Mouse (Mus musculus): ENCODE results near the gene Htra3. TPM values are rescaled to one million over a fixed set of nuclear protein-coding genes. Genes with fewer than 3 reads are reported as not detected.

Htra3 gene
- total and polyA plus RNA-seq, 3 experiments: not detected

GRCm38 (mm10) chr5:35646927-35647326 lies 32.7 kb downstream of the Htra3 start:
- Histone ChIP-seq H3K27ac (ENCODE audit: control insufficient read depth, low read depth, low read length) (no peak overlapping the region), H3K9ac (ENCODE audit: control insufficient read depth, low read depth, low read length, poor library complexity, severe bottlenecking) (no peak overlapping the region), H3K4me1 (ENCODE audit: control insufficient read depth in 1 of 2, insufficient read depth in 2 of 2, low read length in 2 of 2) (no peaks in the 10 kb centered on the region), H3K27me3 (ENCODE audit: control insufficient read depth in 1 of 2, insufficient read depth in 2 of 2, low read length in 2 of 2) (no peaks in the 10 kb centered on the region), H3K4me3 (ENCODE audit: control insufficient read depth in 1 of 2, insufficient read depth in 1 of 2, low read depth in 2 of 2, low read length in 2 of 2) (no peak overlapping the region), H3K79me2 (ENCODE audit: control insufficient read depth, insufficient read depth, low read length, poor library complexity) (no peaks in the 10 kb centered on the region), H3K36me3 (ENCODE audit: control insufficient read depth in 1 of 2, insufficient read depth in 2 of 2, low read length in 2 of 2) (no peaks in the 10 kb centered on the region), H3K9me3 (replicated peaks; ENCODE audit: insufficient read depth, low read length) (no peaks in the 10 kb centered on the region; the same call in 1 of the 2 replicates)
- no peak for DNase-seq (ENCODE audit: low read depth, low spot score)
- TF ChIP-seq ZC3H11A (IDR thresholded peaks at IDR 0.05; ENCODE audit: low read depth, low read length) (no peak), NRF1 (IDR thresholded peaks at IDR 0.05; ENCODE audit: insufficient read depth, low read depth, low read length, poor library complexity, severe bottlenecking) (no peak), MYC (IDR thresholded peaks at IDR 0.05; ENCODE audit: low read depth, low read length) (no peak), JUND (IDR thresholded peaks at IDR 0.05; ENCODE audit: low read depth, low read length) (no peak), BHLHE40 (IDR thresholded peaks at IDR 0.05; ENCODE audit: borderline replicate concordance, low read depth, low read length) (no peak), SMC3 (IDR thresholded peaks at IDR 0.05; ENCODE audit: low read depth, low read length) (no peak), GATA1 (IDR thresholded peaks at IDR 0.05; ENCODE audit: low read depth, low read length) (no peak), CTCF (IDR thresholded peaks at IDR 0.05 in 2 of 3, conservative IDR thresholded peaks at IDR 0.05 in 1 of 3; ENCODE audit: control insufficient read depth in 1 of 3, insufficient read depth in 1 of 3, low read depth in 2 of 3, low read length in 3 of 3, poor library complexity in 1 of 3, severe bottlenecking in 1 of 3) (no peak), RCOR1 (IDR thresholded peaks at IDR 0.05; ENCODE audit: low read depth, low read length) (no peak), UBTF (IDR thresholded peaks at IDR 0.05; ENCODE audit: borderline replicate concordance, insufficient read depth, low read depth, low read length) (no peak), GABPA (IDR thresholded peaks at IDR 0.05; ENCODE audit: low read depth, low read length) (no peak), MXI1 (IDR thresholded peaks at IDR 0.05; ENCODE audit: low read depth, low read length) (no peak), TAL1 (IDR thresholded peaks at IDR 0.05; ENCODE audit: low read length) (no peak), USF2 (IDR thresholded peaks at IDR 0.05; ENCODE audit: borderline replicate concordance in 1 of 2, insufficient read depth in 1 of 2, low read depth in 1 of 2, low read length in 2 of 2) (no peak), E2F4 (IDR thresholded peaks at IDR 0.05; ENCODE audit: borderline replicate concordance, low read depth, low read length) (no peak), TCF12 (IDR thresholded peaks at IDR 0.05; ENCODE audit: low read depth, low read length) (no peak), ZMIZ1 (IDR thresholded peaks at IDR 0.05; ENCODE audit: low read depth, low read length) (no peak), MAZ (IDR thresholded peaks at IDR 0.05; ENCODE audit: low read depth, low read length) (no peak), ETS1 (IDR thresholded peaks at IDR 0.05; ENCODE audit: low read depth, low read length) (no peak)

- H3K9ac ChIP-seq (ENCODE audit: control insufficient read depth, low read depth, low read length, poor library complexity, severe bottlenecking): no peak overlapping the region
- no peak overlapping the region for H3K27ac ChIP-seq (ENCODE audit: control insufficient read depth, low read depth, low read length)
- H3K9me3 ChIP-seq (replicated peaks; ENCODE audit: insufficient read depth, low read length): no peaks in the 10 kb centered on the region; the same call in 1 of the 2 replicates
- no peaks in the 10 kb centered on the region for H3K27me3 ChIP-seq (ENCODE audit: control insufficient read depth in 1 of 2, insufficient read depth in 2 of 2, low read length in 2 of 2)
- DNase-seq (ENCODE audit: low read depth, low spot score): no peak
- no peak for TF ChIP-seq MAX (IDR thresholded peaks at IDR 0.05; ENCODE audit: low read length)
- H3K4me3 ChIP-seq (ENCODE audit: control insufficient read depth in 1 of 2, insufficient read depth in 1 of 2, low read depth in 2 of 2, low read length in 2 of 2): no peak overlapping the region
- H3K4me1 ChIP-seq (ENCODE audit: control insufficient read depth in 1 of 2, insufficient read depth in 2 of 2, low read length in 2 of 2): no peaks in the 10 kb centered on the region
- no peaks in the 10 kb centered on the region for H3K79me2 ChIP-seq (ENCODE audit: control insufficient read depth, insufficient read depth, low read length, poor library complexity)
- no peaks in the 10 kb centered on the region for H3K36me3 ChIP-seq (ENCODE audit: control insufficient read depth in 1 of 2, insufficient read depth in 2 of 2, low read length in 2 of 2)
Measured at GRCm38 (mm10) chr5:35645938-35646493, 33.6 kb downstream of the Htra3 start.

Data from MEL (cell line).